Mouse (Mus musculus): ENCODE results near the gene Prdx2.

DNA sequence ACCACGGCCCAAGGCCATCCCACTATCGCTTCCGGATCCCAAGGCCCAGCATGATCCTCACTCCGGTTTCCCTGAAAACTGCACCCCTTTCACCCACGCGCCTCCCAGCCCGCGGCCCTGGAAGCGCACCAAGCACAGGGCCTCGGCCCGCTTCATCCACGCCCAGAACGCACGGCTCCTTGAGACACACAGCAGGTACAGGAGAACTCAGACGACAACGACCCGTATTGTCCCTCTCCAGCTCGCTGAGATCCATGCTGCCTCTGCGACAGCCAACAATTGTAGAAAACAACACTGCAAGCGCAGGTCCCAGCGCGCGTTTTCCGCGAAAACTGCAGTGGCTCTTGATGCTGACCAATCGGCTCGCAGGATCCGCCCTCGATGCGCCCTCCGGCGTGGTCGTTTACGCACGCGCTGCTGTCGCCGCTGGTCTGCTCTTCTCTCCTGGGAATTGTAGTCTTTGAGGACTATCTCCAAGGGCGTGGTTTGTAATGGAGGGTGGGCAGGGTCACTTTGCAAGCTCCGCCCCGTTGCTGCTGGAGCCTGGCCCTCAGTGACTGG is 3.6 kb upstream of the Prdx2 start:
- TF ChIP-seq POLR2A (IDR thresholded peaks at IDR 0.05; ENCODE audit: borderline replicate concordance, low read depth, low read length) (no peak), CTCF (IDR thresholded peaks at IDR 0.05; ENCODE audit: low read depth, low read length) (no peak)

Measured in bone marrow macrophage, adult 2 months (primary cell).